Mouse (Mus musculus) stomach, embryonic 15.5 days (tissue): Measurements from ENCODE around the gene Kri1. TPM values are rescaled to one million over a fixed set of nuclear protein-coding genes. Genes with fewer than 3 reads are reported as not detected.
A peak's percentile ranks its signal among the peaks of the same experiment; 100 is the strongest.

Source experiments
- ATAC-seq: fragments of 200-750 bp; cut with Nextera tagmentation; 2 replicates; pipeline ENCODE4 v1.8.0; 2017; ENCODE audit warnings: low read depth, moderate number of reproducible peaks, moderate TSS enrichment; ENCODE audit not compliant: insufficient read depth, low FRiP score
- H3K27ac ChIP-seq: fragments of 300-500 bp; sonication (generic); 2 replicates; pipeline ENCODE4 v1.5.1; 2015; ENCODE audit warnings: mild to moderate bottlenecking, inconsistent platforms
- H3K27me3 ChIP-seq: fragments of 300-500 bp; sonication (generic); replicated peaks from 2 replicates; pipeline ENCODE4 v1.6.1; 2015; ENCODE audit warnings: inconsistent platforms
- H3K36me3 ChIP-seq: fragments of 300-500 bp; sonication (generic); 2 replicates; pipeline ENCODE4 v1.6.1; 2015; ENCODE audit warnings: inconsistent platforms
- H3K4me1 ChIP-seq: fragments of 300-500 bp; sonication (generic); 2 replicates; pipeline ENCODE4 v1.6.1; 2015; ENCODE audit warnings: inconsistent platforms
- H3K4me2 ChIP-seq: fragments of 300-500 bp; sonication (generic); 2 replicates; pipeline ENCODE4 v1.6.1; 2015; ENCODE audit warnings: mild to moderate bottlenecking, inconsistent platforms
- H3K4me3 ChIP-seq: fragments of 300-500 bp; sonication (generic); replicated peaks from 2 replicates; pipeline ENCODE4 v1.5.1; 2015; ENCODE audit warnings: inconsistent platforms
- H3K9ac ChIP-seq: fragments of 300-500 bp; sonication (generic); 2 replicates; pipeline ENCODE4 v1.6.1; 2015; ENCODE audit warnings: inconsistent platforms
- H3K9me3 ChIP-seq: fragments of 300-500 bp; sonication (generic); 2 replicates; pipeline ENCODE4 v1.6.1; 2016; ENCODE audit warnings: inconsistent platforms
- WGBS: fragments of 180-500 bp; shearing (Covaris S2); methylation state at CpG from one replicate; pipeline ENCODE4 v1.1.7; 2015; 5-methylcytosine and 5-hydroxymethylcytosine counted together
- polyA plus RNA-seq: library from polyadenylated mRNA; unstranded; fragments of >200 nt; fragmentation: Nextera tagmentation; extraction: Ambion mirVana; gene quantifications from 2 replicates; pipeline ENCODE4 v1.2.1, GENCODE M21; 2015

The Kri1 gene
- 14.4 and 14.5 TPM in 2 replicates for polyA plus RNA-seq

DNA sequence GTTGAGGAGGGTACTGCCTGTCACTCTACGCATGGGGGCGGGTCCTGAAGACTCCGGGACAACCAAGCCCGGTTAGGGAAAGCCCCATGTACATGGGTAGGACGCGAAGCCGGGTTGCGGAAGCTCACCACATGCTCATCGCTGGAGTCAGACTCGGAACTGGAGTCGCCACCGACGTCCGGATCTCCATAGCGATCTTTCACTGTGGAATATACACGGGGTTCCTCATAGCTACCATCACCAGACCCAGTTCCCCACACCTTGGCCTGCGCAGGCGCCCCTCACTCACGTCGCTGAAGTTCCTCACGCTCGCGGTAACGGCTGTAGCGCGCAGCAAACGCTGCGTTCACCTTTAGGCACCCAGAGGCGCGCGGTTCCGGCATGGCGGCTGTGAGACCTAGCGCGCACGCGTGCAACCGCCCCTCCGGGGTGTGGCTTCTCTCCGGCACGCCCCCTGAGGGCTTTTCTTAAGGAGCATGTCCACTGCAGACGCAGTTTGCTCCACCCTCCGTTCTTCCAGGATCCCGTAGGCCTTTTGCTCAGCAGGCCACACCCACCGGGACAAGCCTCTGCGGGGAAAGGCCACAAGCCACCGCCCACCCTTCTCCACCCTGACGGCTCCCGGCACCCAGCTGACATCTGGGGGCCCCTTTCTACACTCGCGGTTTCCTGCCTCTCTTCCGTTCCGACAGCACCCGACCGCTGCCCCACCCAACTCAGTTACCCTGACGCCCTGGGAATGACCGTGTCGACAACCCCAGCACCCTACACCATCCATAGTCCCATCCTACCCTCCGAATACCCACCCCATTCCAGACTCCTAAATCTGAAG, at the start of gene Kri1:
Kri1 (minus strand) TSS at position 399 of the 832 bp plus-strand sequence.
- Histone ChIP-seq H3K4me1 (peaks cover 29% of the 10 kb centered on the region), H3K4me3 (peak within 1 kb of the TSS; percentile 79), H3K27me3 (no peaks in the 10 kb centered on the region), H3K9me3 (no peaks in the 10 kb centered on the region), H3K27ac (peak within 1 kb of the TSS; percentile 90), H3K36me3 (peaks cover 3% of the 10 kb centered on the region; the same call in 1 of the 2 replicates), H3K4me2 (peak within 1 kb of the TSS; percentile 78), H3K9ac (peak within 1 kb of the TSS; percentile 62; the same call in 1 of the 2 replicates)
- under 1% methylated on average over 59 of the region's 59 CpGs for WGBS
- ATAC-seq = peak; percentile 76

DNA sequence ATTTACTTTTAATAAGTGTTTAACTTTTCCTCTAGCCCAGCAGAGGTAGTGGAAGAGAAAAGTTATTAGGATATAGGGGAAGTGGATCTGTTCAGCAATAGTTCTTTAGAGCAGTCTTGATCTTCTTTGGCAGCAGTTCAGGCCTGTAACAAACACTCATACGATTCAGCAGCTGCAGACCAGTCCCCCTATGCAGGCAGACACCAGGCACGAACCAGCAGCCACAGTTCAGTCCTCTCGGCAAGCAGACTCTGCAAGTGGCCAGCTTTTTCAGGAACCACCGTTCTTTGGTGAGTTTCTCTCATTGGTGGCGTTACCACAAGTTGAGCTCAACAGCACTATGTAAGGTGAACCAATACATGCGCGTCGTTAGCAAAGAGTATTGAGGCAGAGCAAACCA, 48.7 kb upstream of the Kri1 start:
- Histone ChIP-seq H3K36me3 (no peaks in the 10 kb centered on the region), H3K27ac (no peak overlapping the region), H3K9me3 (no peaks in the 10 kb centered on the region), H3K9ac (no peak overlapping the region), H3K4me2 (no peak overlapping the region), H3K4me3 (no peak overlapping the region), H3K27me3 (no peaks in the 10 kb centered on the region), H3K4me1 (peaks cover 17% of the 10 kb centered on the region)
- 79% methylated on average over 8 of the region's 8 CpGs for WGBS
- no peak for ATAC-seq

DNA sequence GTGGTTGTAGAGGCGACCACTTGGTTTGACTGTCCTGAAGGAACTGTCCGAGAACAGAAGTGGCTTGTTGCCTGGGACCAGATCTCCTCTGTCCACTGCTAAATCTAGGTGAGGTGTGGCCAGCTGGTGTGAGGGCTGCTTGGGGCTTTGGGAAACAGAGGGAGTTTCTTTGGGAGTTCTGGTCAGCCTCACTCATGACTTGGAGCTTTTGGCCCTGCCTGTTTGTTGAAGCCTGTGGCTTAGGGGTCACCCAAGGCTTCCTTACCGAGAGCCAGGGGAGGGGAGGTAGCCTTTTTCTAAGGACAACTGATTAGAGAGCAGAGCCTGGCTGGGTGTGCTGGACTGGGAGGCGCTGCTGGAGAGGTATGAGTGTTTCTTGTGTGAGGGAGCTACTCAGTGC, 47.6 kb upstream of the Kri1 start:
- no peak overlapping the region for H3K9ac ChIP-seq
- H3K4me3 ChIP-seq = no peak overlapping the region
- H3K36me3 ChIP-seq = no peaks in the 10 kb centered on the region
- ATAC-seq = no peak
- no peak overlapping the region for H3K27ac ChIP-seq
- WGBS = 70% methylated on average over 4 of the region's 4 CpGs
- no peaks in the 10 kb centered on the region for H3K9me3 ChIP-seq
- H3K27me3 ChIP-seq = no peaks in the 10 kb centered on the region
- H3K4me1 ChIP-seq = peaks cover 14% of the 10 kb centered on the region
- no peak overlapping the region for H3K4me2 ChIP-seq

DNA sequence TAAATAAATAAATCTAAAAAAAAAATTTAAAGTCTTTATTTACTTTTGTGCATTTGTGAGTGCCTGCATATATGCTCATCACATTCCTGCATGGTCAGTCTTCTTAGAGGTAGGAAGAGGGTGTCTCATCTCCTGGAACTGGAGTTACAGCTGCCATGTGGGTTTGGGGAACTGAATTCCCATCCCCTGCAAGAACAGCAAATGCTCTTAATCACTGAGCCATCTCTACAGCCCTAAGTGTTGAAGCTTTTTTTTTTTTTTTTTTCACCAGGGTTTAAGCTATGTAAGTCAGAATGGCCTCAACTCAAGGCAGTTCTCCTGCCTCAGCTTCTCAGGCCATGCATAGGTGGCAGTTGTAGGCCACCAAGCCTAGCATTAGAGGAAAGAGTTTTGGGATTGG, 47.0 kb upstream of the Kri1 start:
- peaks cover 14% of the 10 kb centered on the region for H3K4me1 ChIP-seq
- no peaks in the 10 kb centered on the region for H3K9me3 ChIP-seq
- H3K27ac ChIP-seq = no peak overlapping the region
- no peaks in the 10 kb centered on the region for H3K27me3 ChIP-seq
- H3K4me2 ChIP-seq = no peak overlapping the region
- H3K9ac ChIP-seq = no peak overlapping the region
- H3K36me3 ChIP-seq = no peaks in the 10 kb centered on the region
- no peak for ATAC-seq
- H3K4me3 ChIP-seq = no peak overlapping the region

DNA sequence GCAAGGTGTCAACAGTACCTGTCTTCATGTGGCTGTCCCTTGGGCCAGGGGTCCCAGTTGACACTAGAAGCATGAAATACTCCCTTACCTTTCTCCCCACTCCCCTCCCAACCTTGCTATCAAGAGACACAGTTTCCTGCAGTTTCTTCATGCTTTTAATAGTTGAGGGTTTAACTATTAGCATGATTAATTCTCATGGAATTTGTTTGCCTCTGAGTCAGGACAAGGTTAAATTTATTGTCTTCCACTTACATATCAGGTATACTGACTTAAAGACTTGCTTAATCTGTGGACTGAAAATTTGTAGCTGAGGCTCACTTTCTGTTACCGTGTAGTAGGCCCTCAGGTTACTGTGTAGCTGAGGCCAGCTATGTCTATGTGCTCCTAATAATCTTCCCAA, 45.8 kb upstream of the Kri1 start:
- no peak for ATAC-seq
- WGBS = 64% methylated on average over 1 of the region's 1 CpGs
- Histone ChIP-seq H3K9ac (no peak overlapping the region), H3K4me2 (no peak overlapping the region), H3K4me3 (no peak overlapping the region), H3K9me3 (no peaks in the 10 kb centered on the region), H3K27me3 (no peaks in the 10 kb centered on the region), H3K36me3 (no peaks in the 10 kb centered on the region), H3K4me1 (peaks cover 16% of the 10 kb centered on the region), H3K27ac (no peak overlapping the region)

DNA sequence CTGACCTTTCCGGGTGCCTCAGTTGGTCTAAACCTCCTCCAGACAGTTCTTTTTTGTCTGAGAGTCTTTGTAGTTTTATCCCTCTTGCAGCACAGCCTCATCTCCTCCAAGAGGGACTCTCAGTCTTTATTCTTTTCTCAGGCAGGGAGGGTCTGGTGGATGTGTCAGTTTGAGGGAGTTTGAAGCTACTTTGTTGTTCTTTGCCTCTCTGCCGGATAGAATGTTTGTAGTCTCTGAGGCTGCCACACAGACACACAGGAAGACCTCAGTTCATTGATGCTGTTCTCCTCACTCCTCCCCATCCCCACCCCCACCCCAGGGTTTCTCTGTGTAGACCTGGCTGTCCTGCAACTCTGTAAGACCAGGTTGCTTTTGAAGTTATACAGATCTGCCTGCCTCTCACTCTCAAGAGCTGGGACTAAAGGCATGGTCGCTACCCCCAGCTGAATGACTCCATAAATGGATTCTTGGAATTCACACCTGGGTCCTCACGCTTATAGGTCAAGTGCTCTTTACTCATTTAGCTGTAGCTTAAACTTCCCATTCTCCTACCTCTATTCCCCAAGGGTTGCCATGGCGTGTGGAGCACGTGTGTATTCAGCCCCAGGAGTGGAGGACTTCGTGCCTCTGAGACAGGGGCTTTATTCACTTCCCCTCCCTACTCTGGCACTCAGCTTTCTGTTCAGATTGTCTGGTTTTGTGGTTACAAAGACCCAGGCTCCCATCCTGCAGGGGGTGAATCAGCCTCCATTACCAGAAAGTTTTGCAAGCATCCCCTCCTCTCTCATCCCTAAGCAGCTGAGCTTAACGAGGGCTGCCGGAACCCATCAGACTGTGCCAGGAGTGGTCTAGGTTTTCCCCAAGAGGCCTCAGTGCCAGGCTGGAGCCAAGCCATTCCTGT, 44.6 kb upstream of the Kri1 start:
- no peak for ATAC-seq
- no peak overlapping the region; the same call in 1 of the 2 replicates for H3K27ac ChIP-seq
- 44% methylated on average over 9 of the region's 9 CpGs for WGBS
- H3K9ac ChIP-seq = no peak overlapping the region
- H3K36me3 ChIP-seq = no peaks in the 10 kb centered on the region
- no peaks in the 10 kb centered on the region for H3K27me3 ChIP-seq
- H3K4me1 ChIP-seq = peaks cover 12% of the 10 kb centered on the region
- H3K9me3 ChIP-seq = no peaks in the 10 kb centered on the region
- no peak overlapping the region for H3K4me2 ChIP-seq
- H3K4me3 ChIP-seq = no peak overlapping the region

DNA sequence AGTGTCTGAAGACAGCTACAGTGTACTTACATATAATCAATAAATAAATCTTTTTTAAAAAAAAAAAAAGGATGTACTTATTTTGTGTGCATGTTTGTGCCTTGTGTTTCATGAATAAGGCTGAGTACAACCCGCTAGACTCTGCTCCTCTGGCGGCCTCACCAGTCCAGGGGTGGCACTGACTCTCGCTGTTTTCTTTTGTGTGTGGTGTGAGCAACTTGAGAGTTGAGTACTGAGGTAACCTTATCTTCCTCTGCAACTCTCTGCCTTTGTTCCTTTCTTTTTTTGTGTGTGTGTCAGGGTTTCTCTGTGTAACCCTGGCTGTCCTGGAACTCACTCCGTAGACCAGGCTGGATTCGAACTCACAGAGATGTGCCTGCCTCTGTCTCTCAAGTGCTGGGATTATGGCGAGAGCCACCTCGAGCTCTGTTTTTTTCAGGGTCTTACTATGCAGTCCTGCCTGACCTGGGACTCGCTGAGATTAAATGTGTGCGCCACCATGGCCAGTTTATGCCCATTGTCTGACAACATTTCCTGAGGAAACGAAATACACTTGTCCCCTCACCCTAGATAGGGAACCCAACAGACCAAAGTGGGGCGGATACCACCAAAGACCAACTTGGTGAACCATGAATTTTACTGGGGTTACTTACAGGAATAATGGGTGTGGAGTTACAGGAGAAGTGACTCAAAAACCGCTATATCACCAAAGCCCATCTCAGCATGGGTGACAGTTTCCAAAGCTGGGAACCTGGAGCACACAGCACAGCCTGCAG, 43.8 kb upstream of the Kri1 start:
- H3K4me2 ChIP-seq = no peak overlapping the region
- H3K9ac ChIP-seq = no peak overlapping the region
- H3K27ac ChIP-seq = no peak overlapping the region
- no peaks in the 10 kb centered on the region for H3K27me3 ChIP-seq
- peaks cover 11% of the 10 kb centered on the region for H3K4me1 ChIP-seq
- no peak for ATAC-seq
- WGBS = 79% methylated on average over 12 of the region's 12 CpGs
- no peaks in the 10 kb centered on the region for H3K9me3 ChIP-seq
- no peaks in the 10 kb centered on the region for H3K36me3 ChIP-seq
- no peak overlapping the region for H3K4me3 ChIP-seq

DNA sequence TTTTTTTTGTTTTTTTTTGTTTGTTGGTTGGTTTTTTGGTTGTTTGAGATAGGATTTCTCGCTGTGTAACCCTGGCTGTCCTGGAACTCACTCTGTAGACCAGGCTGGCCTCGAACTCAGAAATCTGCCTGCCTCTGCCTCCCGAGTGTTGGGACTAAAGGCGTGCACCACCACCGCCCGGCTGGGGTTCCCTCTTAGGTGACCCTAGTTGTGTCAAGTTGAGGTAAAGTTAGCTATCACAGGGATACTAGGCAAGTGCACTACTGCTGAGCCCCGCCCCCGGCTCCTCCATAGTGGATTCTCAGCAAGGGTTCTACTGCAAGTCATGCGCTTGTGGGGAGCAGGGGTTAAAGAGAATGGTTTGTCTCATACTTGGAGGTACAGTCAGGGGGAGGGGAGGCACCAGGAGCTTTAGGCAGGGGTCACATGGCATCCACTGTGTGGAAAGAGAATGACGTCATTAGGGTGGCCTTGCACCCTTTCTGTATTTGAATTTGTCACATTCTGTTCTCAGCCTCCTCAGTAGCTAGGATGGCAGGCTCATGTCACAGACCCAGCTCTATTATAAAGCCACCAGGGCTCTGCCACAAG, 42.0 kb upstream of the Kri1 start:
- 89% methylated on average over 10 of the region's 10 CpGs for WGBS
- Histone ChIP-seq H3K4me3 (no peak overlapping the region), H3K27me3 (no peaks in the 10 kb centered on the region), H3K36me3 (no peaks in the 10 kb centered on the region), H3K4me1 (peaks cover 11% of the 10 kb centered on the region), H3K9ac (no peak overlapping the region), H3K4me2 (no peak overlapping the region), H3K9me3 (no peaks in the 10 kb centered on the region), H3K27ac (no peak overlapping the region)
- no peak for ATAC-seq

DNA sequence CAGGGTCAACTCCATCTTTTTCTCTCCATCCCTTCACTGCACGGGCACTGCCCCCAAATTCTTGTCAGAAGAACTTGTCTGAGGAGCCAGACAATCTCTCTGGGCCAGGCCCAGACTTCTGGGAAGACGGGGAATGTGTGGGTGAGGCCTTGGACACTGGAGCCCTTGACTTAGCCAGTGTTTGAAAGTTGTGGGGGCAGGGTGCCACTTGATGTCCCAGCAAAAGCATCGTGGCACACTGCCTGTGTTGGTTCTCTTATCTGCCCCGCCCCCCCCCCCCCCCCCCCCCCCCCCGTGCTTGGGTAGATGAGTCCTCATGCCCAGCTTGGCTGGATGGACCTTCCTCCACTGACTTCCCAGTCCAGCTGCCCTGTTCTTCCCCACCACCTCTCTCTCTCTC, 41.3 kb upstream of the Kri1 start:
- no peaks in the 10 kb centered on the region for H3K27me3 ChIP-seq
- WGBS = 64% methylated on average over 3 of the region's 5 CpGs
- no peak overlapping the region for H3K4me3 ChIP-seq
- no peak overlapping the region for H3K4me2 ChIP-seq
- no peaks in the 10 kb centered on the region for H3K36me3 ChIP-seq
- H3K27ac ChIP-seq = no peak overlapping the region
- peaks cover 11% of the 10 kb centered on the region for H3K4me1 ChIP-seq
- ATAC-seq = no peak
- H3K9ac ChIP-seq = no peak overlapping the region
- H3K9me3 ChIP-seq = no peaks in the 10 kb centered on the region

DNA sequence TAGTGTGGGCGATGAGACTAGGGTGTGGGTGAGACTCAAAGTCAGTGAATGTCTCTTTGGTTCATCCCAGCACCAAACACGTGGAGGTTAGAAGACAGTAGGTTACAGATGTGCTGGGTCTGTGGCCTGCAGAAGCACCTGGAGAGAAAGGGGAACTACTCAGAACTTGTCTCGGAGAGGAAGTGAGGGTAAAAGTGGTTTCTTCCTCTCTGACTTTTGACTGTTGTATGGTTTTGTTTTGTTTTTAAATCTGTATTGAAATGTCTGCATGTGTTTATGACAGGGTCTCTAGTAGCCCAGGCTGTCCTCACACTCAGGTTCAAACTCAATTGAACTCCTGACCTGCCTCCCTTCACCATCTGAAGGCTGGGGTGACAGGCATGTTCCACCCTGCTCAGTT, 40.3 kb upstream of the Kri1 start:
- no peaks in the 10 kb centered on the region for H3K36me3 ChIP-seq
- H3K4me3 ChIP-seq = no peak overlapping the region
- 66% methylated on average over 3 of the region's 3 CpGs for WGBS
- H3K27ac ChIP-seq = no peak overlapping the region
- no peak overlapping the region for H3K4me2 ChIP-seq
- H3K9me3 ChIP-seq = no peaks in the 10 kb centered on the region
- no peak for ATAC-seq
- H3K4me1 ChIP-seq = peaks cover 11% of the 10 kb centered on the region
- H3K27me3 ChIP-seq = no peaks in the 10 kb centered on the region
- no peak overlapping the region for H3K9ac ChIP-seq

DNA sequence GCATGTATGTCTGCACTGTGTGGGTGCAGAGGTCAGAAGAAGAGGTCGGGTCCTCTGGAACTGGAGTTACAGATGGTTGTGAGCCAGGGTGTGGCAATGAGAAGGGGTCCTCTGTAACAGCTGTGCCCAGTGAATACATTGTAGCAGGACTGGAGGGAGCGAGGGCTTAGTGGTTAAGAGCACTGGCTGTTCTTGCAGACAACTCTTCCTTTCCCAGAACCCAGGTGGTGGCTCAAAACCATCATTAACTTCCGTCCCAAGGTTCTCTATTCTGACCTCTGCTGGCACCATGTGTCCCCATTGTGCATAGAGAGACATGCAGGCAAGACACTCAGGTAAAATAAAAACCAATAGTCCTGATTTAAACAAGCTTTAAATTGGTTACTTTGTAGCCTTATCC, 39.8 kb upstream of the Kri1 start:
- WGBS = 71% methylated on average over 3 of the region's 3 CpGs
- Histone ChIP-seq H3K27me3 (no peaks in the 10 kb centered on the region), H3K36me3 (no peaks in the 10 kb centered on the region), H3K27ac (no peak overlapping the region), H3K4me3 (no peak overlapping the region), H3K9ac (no peak overlapping the region), H3K4me2 (no peak overlapping the region), H3K9me3 (no peaks in the 10 kb centered on the region), H3K4me1 (peaks cover 6% of the 10 kb centered on the region)
- ATAC-seq = no peak
